Mouse (Mus musculus) midbrain, embryonic 12.5 days (tissue): ENCODE measurements around the gene Rnf26. TPM values are rescaled to one million over a fixed set of nuclear protein-coding genes. Genes with fewer than 3 reads are reported as not detected.
A peak's percentile ranks its signal among the peaks of the same experiment; 100 is the strongest.

Source experiments
- ATAC-seq: fragments of 200-750 bp; cut with Nextera tagmentation; 2 replicates; pipeline ENCODE4 v1.8.0; 2017; ENCODE audit warnings: low read depth, moderate TSS enrichment, moderate library complexity; ENCODE audit not compliant: low FRiP score
- H3K27ac ChIP-seq: fragments of 300-500 bp; sonication (generic); replicated peaks from 2 replicates; pipeline ENCODE4 v1.5.1; 2016; ENCODE audit warnings: mild to moderate bottlenecking
- H3K27me3 ChIP-seq: fragments of 300-500 bp; sonication (generic); 2 replicates; pipeline ENCODE4 v1.6.1; 2016; ENCODE audit warnings: mild to moderate bottlenecking
- H3K36me3 ChIP-seq: fragments of 300-500 bp; sonication (generic); 2 replicates; pipeline ENCODE4 v1.6.1; 2016
- H3K4me1 ChIP-seq: fragments of 300-500 bp; sonication (generic); 2 replicates; pipeline ENCODE4 v1.6.1; 2016
- H3K4me2 ChIP-seq: fragments of 300-500 bp; sonication (generic); replicated peaks from 2 replicates; pipeline ENCODE4 v1.6.1; 2016; ENCODE audit warnings: mild to moderate bottlenecking, moderate library complexity
- H3K4me3 ChIP-seq: fragments of 300-500 bp; sonication (generic); 2 replicates; pipeline ENCODE4 v1.5.1; 2016; ENCODE audit warnings: mild to moderate bottlenecking
- H3K9ac ChIP-seq: fragments of 300-500 bp; sonication (generic); replicated peaks from 2 replicates; pipeline ENCODE4 v1.6.1; 2016; ENCODE audit warnings: mild to moderate bottlenecking, moderate library complexity
- H3K9me3 ChIP-seq: fragments of 300-500 bp; sonication (generic); 2 replicates; pipeline ENCODE4 v1.6.1; 2016; ENCODE audit warnings: mild to moderate bottlenecking
- WGBS: fragments of 180-500 bp; shearing (Covaris S2); methylation state at CpG from one replicate; pipeline ENCODE4 v1.1.7; 2016; 5-methylcytosine and 5-hydroxymethylcytosine counted together
- polyA plus RNA-seq: library from polyadenylated mRNA; unstranded; fragments of >200 nt; fragmentation: Nextera tagmentation; extraction: Ambion mirVana; gene quantifications from 2 replicates; pipeline ENCODE4 v1.2.1, GENCODE M21; 2016

The Rnf26 gene
- polyA plus RNA-seq, 1 experiment from 2014 or later: 64.2 TPM

DNA sequence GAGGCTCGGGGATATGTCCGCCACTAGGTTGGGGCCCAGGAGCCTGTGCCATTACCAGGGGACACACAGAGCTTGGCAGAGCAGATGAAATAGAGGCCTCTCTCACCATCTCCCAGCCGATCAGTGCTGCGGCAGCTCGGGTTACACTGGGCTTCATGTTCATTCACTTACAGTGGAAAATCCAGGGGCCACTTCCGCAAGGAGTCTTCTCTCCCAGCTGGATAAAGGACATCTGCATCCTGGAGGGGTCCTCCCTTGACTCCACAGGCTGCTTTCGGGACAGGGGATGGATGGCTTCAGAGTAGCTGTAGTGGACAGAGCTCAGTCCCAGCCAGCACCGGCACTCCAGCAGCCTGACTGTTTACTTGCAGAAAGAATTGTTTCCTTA lies 42.5 kb downstream of the Rnf26 start:
- no peak overlapping the region for H3K9ac ChIP-seq
- WGBS: 53% methylated on average over 8 of the region's 8 CpGs
- H3K4me3 ChIP-seq: no peak overlapping the region
- H3K9me3 ChIP-seq: no peaks in the 10 kb centered on the region
- no peaks in the 10 kb centered on the region for H3K36me3 ChIP-seq
- H3K4me2 ChIP-seq: no peak overlapping the region
- peaks cover 45% of the 10 kb centered on the region for H3K4me1 ChIP-seq
- peaks cover 29% of the 10 kb centered on the region for H3K27me3 ChIP-seq
- H3K27ac ChIP-seq: no peak overlapping the region
- ATAC-seq: no peak

DNA sequence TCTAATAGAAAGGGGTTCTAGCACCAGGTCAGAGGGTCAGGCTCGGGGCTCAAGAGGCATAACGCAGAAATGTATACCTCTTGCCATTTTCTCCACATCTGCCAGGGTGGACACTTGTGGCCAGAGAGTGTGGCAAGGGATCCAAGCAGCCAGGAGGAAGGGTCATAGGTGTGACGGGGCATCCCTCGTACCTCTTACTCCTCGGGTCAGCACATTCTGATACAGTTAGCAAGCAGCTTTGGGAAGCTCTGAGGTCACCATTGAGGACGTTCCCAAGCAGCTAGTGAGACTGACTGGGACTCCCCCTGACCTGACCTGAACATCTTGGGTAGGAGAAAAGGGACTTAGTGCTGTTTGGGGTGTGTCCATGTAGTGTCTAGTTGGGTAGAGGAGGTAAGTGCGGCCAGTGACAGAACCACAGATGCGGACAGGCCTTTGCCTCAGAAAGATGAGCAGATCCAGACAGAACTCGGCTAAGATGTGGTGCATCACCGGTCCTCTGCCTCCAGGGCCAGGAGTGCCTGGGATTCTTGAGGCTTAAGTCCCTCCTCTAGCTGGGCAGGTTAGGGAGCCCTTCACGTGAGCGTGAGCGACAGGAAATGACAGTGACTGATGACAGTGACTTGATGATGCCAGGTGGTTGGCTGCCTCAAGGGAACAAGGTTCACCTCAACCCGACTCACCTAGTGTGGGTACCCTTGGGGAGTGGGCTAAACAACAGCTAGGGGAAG lies 43.0 kb downstream of the Rnf26 start:
- H3K27ac ChIP-seq: no peak overlapping the region
- no peak overlapping the region for H3K4me3 ChIP-seq
- WGBS: 74% methylated on average over 14 of the region's 14 CpGs
- H3K4me2 ChIP-seq: no peak overlapping the region
- H3K27me3 ChIP-seq: peaks cover 29% of the 10 kb centered on the region
- H3K9me3 ChIP-seq: no peaks in the 10 kb centered on the region
- no peak for ATAC-seq
- H3K4me1 ChIP-seq: peaks cover 45% of the 10 kb centered on the region
- no peaks in the 10 kb centered on the region for H3K36me3 ChIP-seq
- no peak overlapping the region for H3K9ac ChIP-seq

DNA sequence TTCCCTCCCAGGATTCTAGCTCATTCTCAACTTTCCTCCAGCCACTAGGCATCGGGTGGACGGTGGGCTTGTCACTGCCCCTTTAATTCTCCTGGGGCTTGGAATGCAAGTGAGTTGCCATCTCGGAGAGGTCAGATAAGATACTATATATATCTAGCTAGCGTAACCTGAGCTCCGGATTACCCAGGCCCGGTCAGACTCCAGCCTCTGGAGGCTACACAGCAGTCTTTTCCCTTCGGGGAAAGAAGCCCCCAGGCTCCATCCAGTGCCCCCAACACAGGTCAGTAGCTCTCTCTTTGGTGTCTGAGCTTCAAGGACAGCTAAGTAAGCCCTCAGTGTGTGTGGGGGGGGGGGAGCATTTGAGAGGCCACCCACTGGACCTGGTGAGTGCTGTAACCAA lies 44.1 kb downstream of the Rnf26 start:
- no peak overlapping the region for H3K9ac ChIP-seq
- no peak overlapping the region for H3K4me2 ChIP-seq
- 32% methylated on average over 7 of the region's 7 CpGs for WGBS
- peaks cover 45% of the 10 kb centered on the region for H3K4me1 ChIP-seq
- no peak for ATAC-seq
- H3K4me3 ChIP-seq: no peak overlapping the region
- no peak overlapping the region for H3K27ac ChIP-seq
- H3K9me3 ChIP-seq: no peaks in the 10 kb centered on the region
- no peaks in the 10 kb centered on the region for H3K36me3 ChIP-seq
- peaks cover 24% of the 10 kb centered on the region for H3K27me3 ChIP-seq

DNA sequence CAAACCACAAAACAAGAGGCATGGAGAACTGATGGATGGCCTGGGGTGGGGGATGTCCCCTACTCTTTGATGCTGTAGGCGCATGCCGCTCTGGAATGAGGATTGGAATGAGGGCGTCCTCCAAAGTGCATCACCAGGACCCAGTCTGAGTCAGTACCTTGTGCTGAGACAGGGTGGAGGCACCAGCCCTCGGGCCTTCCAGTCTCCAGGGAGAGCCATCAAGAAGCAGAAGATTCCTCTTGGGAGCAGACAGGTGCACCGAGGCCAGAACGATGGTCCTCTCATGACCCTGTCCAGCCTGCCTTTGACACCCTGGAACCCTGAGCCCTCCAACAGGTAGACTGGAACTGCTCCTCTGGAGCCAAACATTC lies 45.4 kb downstream of the Rnf26 start:
- no peak overlapping the region for H3K9ac ChIP-seq
- ATAC-seq: no peak
- H3K4me3 ChIP-seq: no peak overlapping the region
- H3K27me3 ChIP-seq: peaks cover 24% of the 10 kb centered on the region
- H3K36me3 ChIP-seq: no peaks in the 10 kb centered on the region
- H3K27ac ChIP-seq: no peak overlapping the region
- peaks cover 37% of the 10 kb centered on the region for H3K4me1 ChIP-seq
- WGBS: 89% methylated on average over 6 of the region's 6 CpGs
- H3K9me3 ChIP-seq: no peaks in the 10 kb centered on the region
- H3K4me2 ChIP-seq: no peak overlapping the region

DNA sequence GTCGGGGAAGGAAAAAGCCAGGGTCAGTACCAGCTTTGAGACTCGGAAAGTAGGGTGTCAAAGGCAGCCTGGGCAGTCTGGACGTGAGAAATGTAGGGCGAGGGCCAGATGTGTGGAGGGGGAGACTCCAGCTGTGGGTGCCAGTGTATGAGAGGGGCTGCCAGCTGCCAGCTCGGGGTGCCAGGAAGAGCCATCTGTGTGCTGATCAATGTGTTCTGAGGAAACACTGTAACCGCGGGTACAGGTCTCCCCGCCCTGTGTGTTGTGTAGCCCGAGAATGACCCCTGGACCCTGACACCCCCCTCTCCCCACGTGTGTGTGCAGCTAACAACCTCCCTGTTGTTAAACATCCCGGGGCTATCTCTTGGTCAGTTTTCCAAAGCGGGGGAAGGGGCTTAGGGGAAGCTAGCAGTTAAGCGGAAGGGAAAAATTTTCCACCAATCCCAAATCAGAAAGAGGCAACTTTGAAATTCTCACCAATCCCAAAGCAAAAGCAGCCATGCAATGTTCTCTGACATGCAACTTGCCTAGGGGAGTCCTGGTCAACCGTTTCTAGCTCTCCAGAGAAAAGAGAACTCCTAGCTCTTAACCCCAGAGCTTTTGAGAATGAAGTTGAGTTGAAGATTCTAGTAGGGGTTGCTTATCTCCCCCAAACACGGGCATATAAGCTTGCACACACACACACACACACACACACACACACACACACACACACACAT lies 45.9 kb downstream of the Rnf26 start:
- Histone ChIP-seq H3K9ac (peak overlapping the region; percentile 45; the same call in 1 of the 2 replicates), H3K27me3 (peaks cover 24% of the 10 kb centered on the region), H3K4me3 (peak overlapping the region; percentile 46), H3K36me3 (no peaks in the 10 kb centered on the region), H3K4me2 (peak overlapping the region; percentile 85), H3K4me1 (peaks cover 32% of the 10 kb centered on the region), H3K27ac (no peak overlapping the region), H3K9me3 (no peaks in the 10 kb centered on the region)
- WGBS: 10% methylated on average over 15 of the region's 15 CpGs
- no peak for ATAC-seq

DNA sequence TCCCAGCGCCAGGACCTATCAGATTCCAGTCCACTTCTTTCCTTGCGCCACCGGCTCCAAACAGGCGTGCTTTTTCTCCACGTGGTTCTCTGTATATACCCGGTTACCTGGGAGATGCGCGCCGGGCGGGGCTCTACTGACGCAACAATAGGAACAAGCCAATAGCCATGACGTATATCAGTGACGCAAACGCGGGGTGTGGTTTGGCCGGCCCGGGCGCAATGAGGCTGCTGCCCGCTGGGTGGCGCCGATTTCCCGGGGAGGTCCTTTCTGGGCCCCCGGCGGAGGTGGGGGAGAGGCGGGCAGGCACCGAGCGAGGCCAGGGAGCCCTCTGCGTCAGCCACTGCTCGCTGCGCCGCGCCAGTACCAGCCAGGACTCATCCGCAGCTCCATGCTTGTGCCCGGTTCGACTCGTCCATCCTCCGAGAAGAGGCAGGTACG lies 46.5 kb downstream of the Rnf26 start, which contains the start of gene Usp2:
TSS of gene Usp2 (plus strand) at position 237 of the 441 bp plus-strand sequence.
- WGBS: under 1% methylated on average over 38 of the region's 38 CpGs
- Histone ChIP-seq H3K27me3 (peaks cover 24% of the 10 kb centered on the region), H3K27ac (no peak within 1 kb of the TSS)

DNA sequence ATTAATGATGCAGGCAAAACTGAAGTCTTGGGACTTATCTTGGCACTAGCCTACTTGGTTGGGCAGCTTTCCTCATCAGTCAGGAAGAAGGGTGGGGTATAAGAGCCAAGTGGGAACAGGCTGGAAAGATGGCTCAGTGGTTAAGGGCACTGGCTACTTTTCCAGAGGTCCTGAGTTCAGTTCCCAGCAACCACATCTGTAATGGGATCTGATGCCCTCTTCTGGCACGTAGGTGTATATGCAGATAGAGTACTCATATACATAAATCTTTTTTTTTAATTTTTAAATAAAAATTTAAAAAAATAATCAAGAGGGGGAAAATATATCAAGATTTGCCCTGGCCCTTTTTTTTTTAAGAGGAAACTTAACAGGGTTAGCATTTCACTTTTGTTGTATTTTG lies 48.1 kb downstream of the Rnf26 start:
- Histone ChIP-seq H3K4me2 (no peak overlapping the region), H3K4me1 (peaks cover 12% of the 10 kb centered on the region), H3K9ac (no peak overlapping the region), H3K27ac (no peak overlapping the region), H3K9me3 (no peaks in the 10 kb centered on the region), H3K36me3 (no peaks in the 10 kb centered on the region), H3K4me3 (no peak overlapping the region), H3K27me3 (peaks cover 16% of the 10 kb centered on the region)
- no peak for ATAC-seq
- 35% methylated on average over 1 of the region's 1 CpGs for WGBS

More for the DNA sequence above, 46.5 kb downstream of the Rnf26 start, which contains the start of gene Usp2:
- H3K4me2 ChIP-seq: peak within 1 kb of the TSS; percentile 85
- peaks cover 26% of the 10 kb centered on the region for H3K4me1 ChIP-seq
- H3K9me3 ChIP-seq: no peaks in the 10 kb centered on the region
- ATAC-seq: peak; percentile 96
- no peaks in the 10 kb centered on the region for H3K36me3 ChIP-seq
- peak within 1 kb of the TSS; percentile 45; the same call in 1 of the 2 replicates for H3K9ac ChIP-seq
- H3K4me3 ChIP-seq: peak within 1 kb of the TSS; percentile 46

DNA sequence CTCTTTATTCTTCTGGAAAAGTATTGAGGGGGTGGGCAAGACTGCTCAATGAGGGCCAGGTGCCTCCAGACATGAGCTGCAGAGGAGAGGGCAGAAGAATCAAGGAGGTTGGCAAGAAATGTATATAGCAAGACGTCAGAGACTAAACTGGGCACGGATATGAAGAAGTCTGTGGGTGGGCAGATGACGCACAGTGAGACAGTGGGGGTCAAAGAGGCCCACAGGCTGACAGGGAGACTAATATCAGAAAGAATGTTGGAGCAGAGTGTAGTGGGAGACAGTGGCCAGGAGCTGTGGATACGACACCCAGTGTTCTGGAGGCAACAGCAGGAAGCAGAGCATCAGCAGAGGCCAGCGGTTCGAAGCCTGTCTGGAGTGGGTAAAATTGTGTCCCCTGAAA lies 54.7 kb downstream of the Rnf26 start:
- H3K27ac ChIP-seq: no peak overlapping the region
- ATAC-seq: no peak
- H3K4me2 ChIP-seq: no peak overlapping the region
- 0 out of 2 replicates have a peak, but pooled peaks cover 6% of the 10 kb centered on the region for H3K9me3 ChIP-seq
- 0 out of 2 replicates have a peak, but pooled peaks cover 8% of the 10 kb centered on the region for H3K27me3 ChIP-seq
- H3K4me3 ChIP-seq: no peak overlapping the region
- no peaks in the 10 kb centered on the region for H3K36me3 ChIP-seq
- no peaks in the 10 kb centered on the region for H3K4me1 ChIP-seq
- H3K9ac ChIP-seq: no peak overlapping the region
- 86% methylated on average over 6 of the region's 6 CpGs for WGBS

DNA sequence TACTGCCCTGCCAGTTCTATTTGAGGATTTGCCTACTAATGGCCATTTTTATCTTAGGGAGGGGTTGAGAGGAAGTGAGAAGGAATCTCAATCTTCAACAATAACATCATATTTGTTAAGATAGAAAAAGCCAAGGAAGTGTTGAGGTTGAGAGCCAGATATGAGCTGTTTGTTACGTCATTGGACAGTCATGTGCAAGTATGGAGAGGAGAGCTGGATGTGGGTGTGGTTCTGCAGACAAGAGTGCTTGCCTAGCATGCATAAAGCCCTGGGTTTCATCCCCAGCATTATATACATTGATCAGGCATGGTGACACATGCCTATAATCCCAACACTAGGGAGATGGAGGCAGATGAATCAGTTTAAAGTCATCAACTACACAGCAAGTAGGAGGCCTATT lies 59.4 kb downstream of the Rnf26 start:
- no peaks in the 10 kb centered on the region for H3K36me3 ChIP-seq
- no peak overlapping the region for H3K4me2 ChIP-seq
- H3K27me3 ChIP-seq: peaks cover 8% of the 10 kb centered on the region; the same call in 1 of the 2 replicates
- no peaks in the 10 kb centered on the region for H3K4me1 ChIP-seq
- 0 out of 2 replicates have a peak, but pooled peaks cover 6% of the 10 kb centered on the region for H3K9me3 ChIP-seq
- ATAC-seq: no peak
- WGBS: 82% methylated on average over 1 of the region's 1 CpGs
- H3K4me3 ChIP-seq: no peak overlapping the region
- H3K9ac ChIP-seq: no peak overlapping the region
- H3K27ac ChIP-seq: no peak overlapping the region

DNA sequence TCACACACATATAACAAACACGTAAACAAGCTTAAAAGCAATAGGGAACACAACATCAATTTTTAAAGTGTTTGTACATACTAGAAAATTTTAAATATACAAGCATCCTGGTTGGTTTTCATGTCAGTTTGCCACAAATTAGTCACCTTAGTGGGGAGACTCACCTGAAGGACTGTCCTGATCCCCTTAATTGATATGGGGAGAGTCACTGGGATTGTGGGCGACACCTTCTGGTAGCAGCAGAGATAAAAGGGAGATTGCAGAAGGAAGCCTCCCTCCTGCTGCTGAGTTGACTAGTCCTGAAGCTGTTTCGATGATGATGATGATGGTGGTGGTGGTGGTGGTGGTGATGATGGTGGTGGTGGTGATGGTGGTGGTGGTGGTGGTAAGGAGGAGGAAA lies 60.5 kb downstream of the Rnf26 start:
- Histone ChIP-seq H3K36me3 (no peaks in the 10 kb centered on the region), H3K27ac (no peak overlapping the region), H3K4me2 (no peak overlapping the region), H3K4me3 (no peak overlapping the region), H3K27me3 (peaks cover 5% of the 10 kb centered on the region; the same call in 1 of the 2 replicates), H3K9ac (no peak overlapping the region), H3K9me3 (0 out of 2 replicates have a peak, but pooled peaks cover 6% of the 10 kb centered on the region), H3K4me1 (no peaks in the 10 kb centered on the region)
- no peak for ATAC-seq
- WGBS: 65% methylated on average over 3 of the region's 3 CpGs

DNA sequence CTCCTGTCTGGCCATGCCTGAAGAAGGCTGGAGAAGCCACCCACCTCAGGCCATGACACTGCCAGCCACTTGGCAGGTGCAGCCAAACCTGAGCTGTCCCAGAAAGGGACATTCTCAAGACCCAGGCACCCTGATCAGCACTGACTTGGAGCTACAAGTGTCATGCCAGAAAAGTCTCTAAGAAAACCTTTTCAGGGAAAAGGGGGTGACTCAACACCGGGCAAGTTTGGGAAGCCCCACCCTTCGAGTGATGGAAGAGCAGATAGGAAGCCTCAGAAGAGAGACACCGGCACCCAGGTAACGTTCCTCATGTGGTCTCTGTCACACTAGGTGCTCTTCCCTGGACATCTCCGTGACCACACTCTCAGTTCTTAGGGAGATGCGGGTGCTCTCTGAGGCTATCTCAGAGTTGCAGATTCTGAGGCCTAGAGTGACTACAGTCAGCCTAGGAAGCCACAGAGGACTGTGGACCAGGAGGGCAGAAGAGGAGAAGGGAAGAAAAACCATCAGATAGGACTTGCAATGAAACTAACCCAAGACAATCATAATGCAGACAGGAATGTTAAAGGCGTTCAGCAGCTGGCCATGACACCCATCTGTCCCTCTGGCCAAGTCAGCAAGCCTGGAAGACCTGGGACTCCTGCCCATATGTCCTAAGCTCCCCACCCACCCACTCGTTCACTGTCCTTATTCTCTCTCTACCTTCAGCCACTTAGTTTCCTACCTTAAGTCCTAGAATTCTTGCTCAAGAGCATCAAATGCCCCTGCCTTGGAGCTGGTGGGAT lies 63.7 kb downstream of the Rnf26 start:
- ATAC-seq: no peak
- H3K36me3 ChIP-seq: no peaks in the 10 kb centered on the region
- no peaks in the 10 kb centered on the region for H3K9me3 ChIP-seq
- no peak overlapping the region for H3K27ac ChIP-seq
- H3K9ac ChIP-seq: no peak overlapping the region
- no peaks in the 10 kb centered on the region for H3K4me1 ChIP-seq
- H3K27me3 ChIP-seq: peaks cover 21% of the 10 kb centered on the region
- H3K4me2 ChIP-seq: no peak overlapping the region
- no peak overlapping the region for H3K4me3 ChIP-seq
- WGBS: 88% methylated on average over 8 of the region's 8 CpGs
